Mouse (Mus musculus) left cerebral cortex, postnatal 14 days (tissue): ENCODE measurements at regions not wholly inside any gene's neighbourhood (a gene's known extent, or its start where the extent isn't known, plus 50 kb on each side); places are given as distances from the start of the nearest gene placed in this dataset.

ENCODE experiments used
- DNase-seq, 2 experiments: peaks; one replicate each; pipeline ENCODE4 v3.0.0; 2021 to 2022; ENCODE audit warnings: low spot score in 2 of 2, mixed read lengths in 1 of 2
- intact Hi-C: fragments of 180-260 bp; cut with DNase I; formaldehyde crosslinking; loops from one replicate; pipeline ENCODE4 v1.15.1; 2025

DNA sequence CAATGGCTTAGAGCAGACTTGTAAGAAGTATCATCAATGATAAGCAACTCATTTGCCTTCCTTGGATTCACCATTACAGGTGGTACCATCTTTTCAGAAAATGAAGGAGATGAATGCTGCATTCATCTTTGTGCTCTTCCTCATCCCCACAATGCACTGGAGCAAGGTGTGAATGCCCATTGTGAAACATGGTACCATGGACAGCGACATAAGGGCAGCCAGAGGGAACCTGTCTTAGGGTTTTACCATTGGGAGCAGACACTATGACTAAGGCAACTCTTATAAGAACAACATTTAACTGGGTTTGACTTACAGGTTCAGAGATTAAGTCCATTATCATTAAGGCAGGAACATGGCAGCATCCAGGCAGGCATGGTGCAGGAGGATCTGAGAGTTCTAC lies 60.1 kb upstream of the Kcnj6 start:
- no peak for DNase-seq
- intact Hi-C loops: no loop called here

DNA sequence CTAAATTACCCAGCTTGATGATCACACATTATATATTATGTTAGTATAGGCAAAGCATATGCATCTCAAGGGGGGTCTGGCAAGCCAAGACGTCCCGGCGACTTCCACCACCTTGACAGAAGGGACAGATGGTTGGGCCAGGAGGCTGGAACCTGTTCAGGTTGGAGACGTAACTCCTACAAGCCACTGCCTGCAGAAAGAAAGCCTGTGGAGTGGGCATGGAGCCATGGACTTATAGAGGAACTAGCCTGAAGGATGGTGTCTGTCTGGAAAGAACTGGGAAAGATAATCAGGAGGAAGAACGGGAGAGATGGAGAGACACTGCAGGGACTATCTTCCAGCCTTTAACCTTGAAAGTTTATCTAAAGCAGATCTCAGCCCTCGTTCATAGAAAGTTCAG lies 66.9 kb upstream of the Kcnj6 start:
- no peak for DNase-seq
- intact Hi-C loops: no loop called here

DNA sequence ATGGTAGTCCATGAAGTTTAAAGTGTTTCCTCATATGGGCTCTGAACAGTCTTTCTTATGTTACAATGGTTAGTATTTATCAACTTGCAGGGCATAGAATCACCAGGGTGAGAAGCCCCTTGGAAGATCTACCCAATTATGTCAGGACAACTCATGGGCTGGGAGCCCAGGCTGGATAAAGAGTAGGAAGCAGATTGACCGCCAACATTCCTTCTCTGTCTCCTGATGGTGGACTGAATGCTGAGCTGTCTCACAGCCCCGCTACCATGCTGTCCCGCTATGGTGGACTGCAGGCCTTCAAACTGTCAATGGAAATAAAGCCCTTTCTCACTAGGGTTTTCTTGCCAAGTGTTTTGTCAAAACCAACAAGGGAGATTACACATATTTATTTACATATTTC lies 69.2 kb upstream of the Kcnj6 start:
- no peak for DNase-seq
- intact Hi-C loops: no loop called here

DNA sequence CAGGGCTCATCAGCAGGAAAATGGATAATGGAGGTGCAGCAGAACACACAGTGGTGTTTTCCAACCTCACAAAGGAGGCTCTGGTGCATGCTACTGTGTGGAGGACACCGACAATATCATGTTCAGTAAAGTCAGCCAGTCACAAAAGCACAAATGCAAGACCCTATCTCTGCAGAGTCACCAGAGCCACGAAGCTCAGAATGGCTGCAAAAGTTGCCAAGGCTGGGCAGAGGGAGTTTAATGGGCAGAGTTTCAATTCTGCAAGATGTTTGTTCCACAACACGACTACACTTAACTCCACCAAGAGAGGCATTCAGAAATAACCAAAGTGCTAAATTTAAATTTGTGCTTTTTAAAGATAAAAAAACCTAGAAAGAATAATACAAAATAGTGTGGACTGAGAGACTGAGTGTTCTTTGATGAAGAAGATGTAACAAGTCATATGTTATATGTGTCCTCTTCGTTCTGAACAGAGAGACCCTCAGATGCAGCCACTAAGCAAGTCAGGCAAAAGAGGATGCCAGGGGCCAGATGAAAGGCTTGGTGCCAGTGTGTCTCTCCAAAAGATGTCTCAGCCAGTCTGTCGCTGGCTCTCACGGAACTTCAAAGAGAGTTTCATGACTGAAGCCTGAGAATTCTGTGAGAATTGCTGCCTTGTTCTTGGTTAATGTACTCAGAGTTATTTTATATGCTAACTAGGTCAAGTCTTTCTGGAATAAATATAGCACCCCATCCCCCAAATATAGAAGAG lies 95.1 kb upstream of the Kcnj6 start:
- DNase-seq: peak; percentile 19 to 46
- intact Hi-C loops: no loop called here

DNA sequence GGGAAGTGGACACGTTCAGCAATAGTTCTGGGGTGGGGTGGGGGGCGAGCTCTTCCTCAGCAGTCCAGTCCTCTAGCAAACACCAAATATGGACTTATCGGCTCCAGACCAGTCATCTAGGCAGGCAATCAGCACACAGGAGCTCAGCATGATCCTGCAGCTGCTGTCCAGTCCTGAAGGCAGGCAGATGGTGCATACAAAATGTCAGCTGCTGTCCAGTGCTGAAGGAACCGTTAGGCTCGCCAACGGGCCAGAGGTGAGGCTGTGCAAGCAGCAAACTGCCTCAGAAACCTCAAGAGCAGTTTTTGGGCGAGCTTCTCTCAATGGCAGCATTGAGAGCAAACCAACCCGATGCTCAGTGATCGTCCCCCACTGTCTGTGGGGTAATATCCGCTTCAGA lies 96.3 kb upstream of the Kcnj6 start:
- DNase-seq: peak in 1 of 2 experiments; percentile 6
- intact Hi-C loops: no loop called here

DNA sequence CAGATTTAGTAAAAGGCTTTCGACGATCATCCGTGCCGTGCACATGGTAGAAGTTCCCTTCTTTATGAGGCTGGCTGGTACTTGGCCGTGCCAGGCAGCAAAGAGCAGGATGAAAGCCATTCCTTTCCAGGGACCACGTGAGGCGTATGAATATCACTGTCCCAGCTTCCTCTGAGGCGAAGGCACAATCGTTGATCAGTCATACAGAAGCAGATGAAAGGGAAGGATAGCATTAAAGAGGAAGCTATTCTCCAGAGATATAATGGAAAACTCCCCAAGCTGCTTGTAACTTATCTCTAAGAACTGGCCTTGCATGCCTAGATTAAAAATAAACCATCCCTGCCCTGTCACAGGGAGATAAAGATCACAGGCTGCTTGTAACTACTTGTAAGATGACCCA lies 103.5 kb upstream of the Kcnj6 start:
- intact Hi-C loops: no loop called here

GRCm38 (mm10) chr16:95117531-95117930 lies 120.0 kb upstream of the Kcnj6 start:
- intact Hi-C loops: no loop called here
- DNase-seq: peak; percentile 11 to 54

More for the DNA sequence above, 103.5 kb upstream of the Kcnj6 start:
- DNase-seq: no peak

DNA sequence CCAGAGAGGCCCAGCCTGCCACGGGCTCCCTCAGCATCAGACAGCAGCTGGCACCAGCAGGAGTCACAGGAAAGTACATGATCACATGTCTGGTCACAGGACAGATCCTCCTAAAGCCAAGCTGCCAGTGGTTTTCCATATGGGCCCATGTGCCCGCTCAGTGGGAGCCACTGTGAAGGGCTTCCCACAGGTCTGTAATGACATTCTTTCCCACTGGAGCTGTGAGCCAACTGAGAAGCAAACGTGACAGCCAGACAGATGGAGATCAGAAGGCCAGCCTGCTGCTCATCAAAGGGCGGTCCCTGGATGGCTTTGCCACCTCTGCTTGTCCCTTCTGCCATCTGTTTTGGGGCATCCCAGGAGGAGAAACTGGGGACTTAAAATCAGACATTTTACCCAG lies 121.8 kb upstream of the Kcnj6 start:
- intact Hi-C loops: no loop called here
- DNase-seq: peak in 1 of 2 experiments; percentile 6

DNA sequence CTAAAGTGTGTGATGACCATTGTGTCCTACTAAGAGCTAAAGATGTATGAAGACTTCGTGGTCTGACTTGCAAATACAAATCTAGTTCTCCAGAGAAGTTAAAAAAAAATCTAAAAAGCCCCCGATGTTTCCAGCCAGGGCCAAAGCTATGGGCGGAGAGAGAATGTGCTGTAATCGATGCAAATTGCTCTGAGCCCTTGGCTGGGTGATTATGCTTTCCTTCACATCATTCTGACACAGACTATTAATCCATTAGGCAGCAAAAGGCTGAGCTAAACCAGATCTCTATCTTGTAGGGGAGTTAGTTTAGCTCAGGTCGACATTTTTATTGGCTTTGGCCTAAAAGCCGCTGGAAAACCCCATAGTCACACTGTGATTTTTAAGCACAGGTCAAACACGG lies 124.5 kb upstream of the Kcnj6 start:
- DNase-seq: no peak
- intact Hi-C loops: no loop called here

DNA sequence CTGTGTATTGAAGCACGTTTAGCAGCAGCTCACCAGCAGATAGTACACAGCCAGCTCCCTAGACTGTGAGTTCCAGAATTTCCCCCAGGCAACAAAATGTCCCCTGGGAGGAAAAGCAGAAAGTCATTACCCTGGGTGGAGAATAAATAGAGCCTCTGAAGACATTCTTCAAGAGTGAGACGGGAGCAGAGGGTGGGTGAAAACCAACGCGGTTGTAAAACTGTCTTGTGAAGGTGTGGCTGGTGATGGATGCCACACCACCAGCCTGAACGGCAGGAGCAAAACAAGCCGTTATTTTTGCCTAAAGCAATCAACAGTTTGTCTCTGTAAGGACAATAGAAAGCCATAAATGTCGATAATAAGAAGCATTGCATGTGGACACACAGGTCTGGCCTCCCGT lies 129.7 kb upstream of the Kcnj15 start:
- DNase-seq: no peak
- intact Hi-C loops: no loop called here

DNA sequence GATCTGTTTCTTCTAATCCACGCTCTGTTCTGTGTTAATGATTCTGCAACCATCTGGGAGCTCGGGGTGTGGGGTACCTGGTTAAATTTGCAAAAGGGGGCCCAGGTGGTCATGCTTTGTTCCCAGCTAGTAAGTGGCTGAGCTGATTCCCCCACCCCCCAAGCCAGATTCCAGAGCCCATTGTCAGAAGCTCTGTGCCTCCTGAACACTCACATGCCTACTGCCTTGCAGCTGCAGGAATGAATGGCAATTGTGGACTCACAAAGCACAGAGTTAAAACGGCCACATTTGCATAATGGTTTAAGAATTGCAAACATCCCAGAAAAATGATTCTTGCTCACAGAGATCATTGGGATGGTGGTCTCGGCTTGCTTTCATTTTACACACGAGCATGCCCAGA lies 125.5 kb upstream of the Kcnj15 start:
- DNase-seq: no peak
- intact Hi-C loops: no loop called here

- intact Hi-C loops: no loop called here
- no peak for DNase-seq
These were observed 118.5 kb upstream of the Kcnj15 start for GRCm38 (mm10) chr16:95138809-95139208.

GRCm38 (mm10) chr16:95141510-95142394 lies 115.6 kb upstream of the Kcnj15 start:
- no peak for DNase-seq
- intact Hi-C loops: no loop called here

DNA sequence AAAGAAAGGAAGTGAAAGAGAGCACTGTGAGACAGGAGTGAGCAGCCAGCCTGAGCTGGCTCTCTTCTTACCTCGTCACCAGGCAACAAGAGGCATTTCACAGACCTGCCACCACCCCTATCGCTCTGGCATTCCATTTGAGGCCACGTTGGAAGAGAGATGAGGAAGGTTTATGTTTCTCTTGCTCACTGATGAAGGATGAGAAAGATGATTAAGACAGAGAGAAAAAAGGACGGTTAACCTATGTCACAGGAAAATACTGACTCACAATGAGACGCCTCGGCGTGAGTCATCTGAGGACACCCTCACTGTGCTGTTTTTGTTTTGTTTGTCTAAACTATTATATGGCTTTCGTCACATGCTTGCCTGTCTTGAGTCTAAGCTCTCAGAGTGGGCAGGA lies 106.9 kb upstream of the Kcnj15 start:
- DNase-seq: peak in 1 of 2 experiments; percentile 35
- intact Hi-C loops: no loop called here

GRCm38 (mm10) chr16:95151499-95151898 lies 105.9 kb upstream of the Kcnj15 start:
- DNase-seq: no peak
- intact Hi-C loops: no loop called here

DNA sequence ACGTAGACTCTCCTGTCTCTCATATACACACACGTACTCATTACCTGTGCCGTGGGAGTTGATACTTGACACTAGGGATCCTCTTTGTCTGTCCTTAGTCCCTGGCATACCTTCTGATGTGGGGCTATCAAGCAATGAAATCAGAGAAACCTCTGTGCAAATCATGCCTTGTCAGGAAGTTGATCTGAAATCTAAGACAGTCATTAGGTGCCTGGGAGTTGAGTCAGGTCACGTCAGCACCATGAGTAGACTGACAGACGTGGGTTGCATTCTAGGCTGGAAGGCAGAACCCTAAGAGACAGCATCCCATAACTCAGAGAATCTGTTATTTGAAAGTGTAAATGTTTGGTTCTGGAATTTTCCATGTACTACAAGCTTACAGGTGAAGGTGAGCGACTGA lies 105.4 kb upstream of the Kcnj15 start:
- intact Hi-C loops: no loop called here
- DNase-seq: no peak

DNA sequence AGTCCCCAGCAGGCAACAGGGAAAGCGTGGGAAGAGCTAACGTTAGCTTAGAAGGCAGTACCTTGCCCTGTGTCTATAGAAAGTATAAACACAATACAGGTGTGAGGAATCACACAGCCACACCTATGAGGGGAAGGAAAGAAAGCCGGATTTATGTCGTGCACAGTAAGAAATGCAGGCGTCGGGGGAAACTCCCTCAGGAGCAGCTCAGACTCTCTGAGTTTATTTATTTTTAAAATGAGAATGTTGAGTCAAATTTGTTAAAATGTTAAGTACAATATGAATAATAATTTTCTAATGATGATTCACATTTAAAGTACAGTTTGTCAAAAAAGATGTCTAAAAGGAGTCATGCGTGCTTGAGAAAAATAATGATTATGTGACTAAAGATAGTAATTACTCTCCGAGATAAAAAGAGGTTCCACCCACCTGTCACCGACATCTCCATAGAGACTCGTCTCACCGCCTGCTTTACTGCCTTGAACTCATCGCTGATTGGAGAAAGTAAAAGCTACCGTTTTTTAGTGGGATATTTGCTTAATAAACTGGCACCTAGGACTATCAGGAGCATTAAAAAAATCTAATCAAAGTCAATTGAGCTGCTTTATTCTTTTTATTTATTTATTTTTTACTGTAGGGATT lies 104.5 kb upstream of the Kcnj15 start:
- peak in 1 of 2 experiments; percentile 32 for DNase-seq
- intact Hi-C loops: no loop called here

GRCm38 (mm10) chr16:95168349-95168748 lies 89.0 kb upstream of the Kcnj15 start:
- intact Hi-C loops: no loop called here
- DNase-seq: no peak

GRCm38 (mm10) chr16:95169346-95169745 lies 88.0 kb upstream of the Kcnj15 start:
- intact Hi-C loops: no loop called here

GRCm38 (mm10) chr16:95180562-95180961 lies 76.8 kb upstream of the Kcnj15 start:
- DNase-seq: no peak
- intact Hi-C loops: loop anchor here (10.0 kb wide), 1 partner anchor 176 kb away; no protein-coding TSS in a partner anchor

More at GRCm38 (mm10) chr16:95169346-95169745, 88.0 kb upstream of the Kcnj15 start:
- DNase-seq: no peak
